Mouse (Mus musculus) lung, embryonic 14.5 days (tissue): ENCODE data around the gene Entpd1. TPM values are rescaled to one million over a fixed set of nuclear protein-coding genes. Genes with fewer than 3 reads are reported as not detected.
A peak's percentile ranks its signal among the peaks of the same experiment; 100 is the strongest.

Experiments
- ATAC-seq: fragments of 200-750 bp; cut with Nextera tagmentation; 2 replicates; pipeline ENCODE4 v1.8.0; 2017; ENCODE audit warnings: mild to moderate bottlenecking, moderate TSS enrichment, moderate library complexity; ENCODE audit not compliant: insufficient read depth
- DNase-seq: peaks from one replicate; pipeline ENCODE4 v3.0.0-alpha.2; 2015
- H3K27ac ChIP-seq: fragments of 300-500 bp; sonication (generic); 2 replicates; pipeline ENCODE4 v1.5.1; 2014; ENCODE audit warnings: low read depth, mild to moderate bottlenecking, moderate library complexity
- H3K27me3 ChIP-seq: fragments of 300-500 bp; sonication (generic); 2 replicates; pipeline ENCODE4 v1.6.1; 2014; ENCODE audit warnings: low read length, control low read depth; ENCODE audit not compliant: insufficient read depth
- H3K36me3 ChIP-seq: fragments of 300-500 bp; sonication (generic); 2 replicates; pipeline ENCODE4 v1.6.1; 2014; ENCODE audit warnings: control low read depth; ENCODE audit not compliant: insufficient read depth
- H3K4me1 ChIP-seq: fragments of 300-500 bp; sonication (generic); 2 replicates; pipeline ENCODE4 v1.6.1; 2014; ENCODE audit warnings: antibody characterized with exemption, control low read depth; ENCODE audit not compliant: insufficient read depth
- H3K4me2 ChIP-seq: fragments of 300-500 bp; sonication (generic); 2 replicates; pipeline ENCODE4 v1.6.1; 2014; ENCODE audit warnings: mild to moderate bottlenecking
- H3K4me3 ChIP-seq: fragments of 300-500 bp; sonication (generic); 2 replicates; pipeline ENCODE4 v1.5.1; 2014; ENCODE audit warnings: low read depth, low read length
- H3K9ac ChIP-seq: fragments of 300-500 bp; sonication (generic); 2 replicates; pipeline ENCODE4 v1.6.1; 2014
- H3K9me3 ChIP-seq: fragments of 300-500 bp; sonication (generic); 2 replicates; pipeline ENCODE4 v1.6.1; 2016; ENCODE audit warnings: low read depth, low read length, control low read depth
- CTCF ChIP-seq: IDR thresholded peaks from 2 replicates; pipeline ENCODE4 v1.5.1; 2016; ENCODE audit warnings: antibody characterized with exemption, low read depth
- WGBS: fragments of 180-500 bp; shearing (Covaris S2); extraction: QIAGEN DNeasy Blood & Tissue Kit; methylation state at CpG from one replicate; pipeline ENCODE4 v1.1.7; 2014; 5-methylcytosine and 5-hydroxymethylcytosine counted together
- polyA plus RNA-seq: library from polyadenylated mRNA; unstranded; fragments of >200 nt; fragmentation: Nextera tagmentation; extraction: Ambion mirVana; gene quantifications from 2 replicates; pipeline ENCODE4 v1.2.1, GENCODE M21; 2014

Entpd1 gene
- polyA plus RNA-seq, 1 experiment from 2014 or later = 12.7 TPM

DNA sequence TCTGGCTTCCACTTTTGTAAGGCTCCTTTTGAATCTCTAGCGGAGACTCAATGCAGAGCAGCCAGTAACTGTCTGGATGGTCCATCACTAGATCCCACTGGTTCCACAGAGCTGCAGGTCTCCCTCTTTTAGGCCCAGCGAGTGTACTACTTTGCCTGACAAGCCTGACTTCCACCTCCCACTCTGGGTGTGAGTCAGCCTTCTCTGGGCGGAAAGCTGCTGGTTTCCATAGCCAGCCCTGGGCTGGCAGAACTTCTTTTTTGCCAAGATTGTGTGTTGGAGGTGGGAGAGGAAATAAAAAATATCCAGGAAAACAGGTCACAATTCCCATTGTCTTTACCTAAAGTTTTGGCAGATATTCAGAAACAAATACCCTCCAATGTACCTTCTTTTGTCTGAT lies 17.9 kb downstream of the Entpd1 start:
- WGBS = 81% methylated on average over 3 of the region's 3 CpGs
- H3K27me3 ChIP-seq = no peaks in the 10 kb centered on the region
- no peak overlapping the region for H3K9ac ChIP-seq
- H3K4me2 ChIP-seq = no peak overlapping the region
- no peak for TF ChIP-seq CTCF
- DNase-seq (no peak), ATAC-seq (no peak)
- no peaks in the 10 kb centered on the region for H3K4me1 ChIP-seq
- H3K27ac ChIP-seq = no peak overlapping the region
- H3K9me3 ChIP-seq = no peaks in the 10 kb centered on the region
- H3K4me3 ChIP-seq = no peak overlapping the region
- H3K36me3 ChIP-seq = no peaks in the 10 kb centered on the region

GRCm38 (mm10) chr19:40630606-40631005 lies 18.4 kb downstream of the Entpd1 start:
- H3K9me3 ChIP-seq = no peaks in the 10 kb centered on the region
- ATAC-seq = no peak
- H3K4me3 ChIP-seq = no peak overlapping the region
- DNase-seq = no peak
- WGBS = 57% methylated on average over 7 of the region's 7 CpGs
- peak overlapping the region; percentile 6; the same call in 1 of the 2 replicates for H3K27ac ChIP-seq
- no peak for TF ChIP-seq CTCF
- no peaks in the 10 kb centered on the region for H3K36me3 ChIP-seq
- no peaks in the 10 kb centered on the region for H3K27me3 ChIP-seq
- no peaks in the 10 kb centered on the region for H3K4me1 ChIP-seq
- H3K4me2 ChIP-seq = no peak overlapping the region
- H3K9ac ChIP-seq = no peak overlapping the region

DNA sequence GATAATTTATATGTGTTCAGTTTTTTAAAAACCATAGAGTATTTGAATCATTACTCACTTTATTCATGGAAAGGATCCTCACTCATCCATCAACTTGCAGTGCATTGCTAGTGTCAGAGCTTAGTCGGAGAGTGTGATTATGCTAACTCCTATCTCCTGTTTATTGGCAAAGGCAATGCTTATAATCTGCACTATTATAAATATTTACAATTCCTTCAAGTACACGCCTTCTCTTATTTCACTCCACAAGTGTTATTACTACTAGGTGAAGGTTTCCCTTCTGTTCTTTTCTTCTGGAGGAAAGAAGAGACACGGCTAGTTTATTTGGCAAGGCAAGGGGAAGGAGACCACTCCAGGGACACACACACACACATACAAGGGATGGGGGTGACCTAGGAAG lies 20.0 kb downstream of the Entpd1 start:
- ATAC-seq = peak; percentile 44; the same call in 1 of the 2 replicates
- 25% methylated on average over 3 of the region's 3 CpGs for WGBS

DNA sequence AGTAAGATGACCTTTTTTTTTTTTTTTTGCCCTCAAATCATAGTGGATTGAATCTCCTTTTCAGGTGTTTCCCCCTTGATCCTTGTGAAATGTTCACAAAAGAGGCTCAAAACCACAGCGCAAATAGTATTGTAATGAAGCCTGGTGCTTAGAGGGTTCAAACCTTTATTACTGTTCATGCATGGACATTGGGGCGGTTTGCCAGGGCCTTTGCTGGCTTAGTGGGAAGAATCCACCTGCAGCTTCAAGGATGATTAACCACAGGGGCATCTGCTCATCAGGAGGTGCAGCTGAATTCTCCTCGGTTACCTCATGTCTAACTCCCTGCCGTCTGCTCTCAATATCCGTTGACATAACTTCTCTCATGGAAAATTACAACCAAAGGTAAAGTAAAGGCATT lies 20.5 kb downstream of the Entpd1 start:
- Histone ChIP-seq H3K4me1 (no peaks in the 10 kb centered on the region), H3K4me3 (no peak overlapping the region), H3K27ac (no peak overlapping the region), H3K27me3 (no peaks in the 10 kb centered on the region), H3K36me3 (no peaks in the 10 kb centered on the region), H3K4me2 (no peak overlapping the region), H3K9me3 (no peaks in the 10 kb centered on the region), H3K9ac (no peak overlapping the region)
- WGBS = 77% methylated on average over 5 of the region's 5 CpGs
- DNase-seq (no peak), ATAC-seq (no peak)
- no peak for TF ChIP-seq CTCF

More for the DNA sequence above, 20.0 kb downstream of the Entpd1 start:
- H3K27ac ChIP-seq = no peak overlapping the region
- no peaks in the 10 kb centered on the region for H3K9me3 ChIP-seq
- peak; percentile 64 for DNase-seq
- no peaks in the 10 kb centered on the region for H3K36me3 ChIP-seq
- H3K4me1 ChIP-seq = no peaks in the 10 kb centered on the region
- no peak overlapping the region for H3K9ac ChIP-seq
- no peak for TF ChIP-seq CTCF
- no peak overlapping the region for H3K4me2 ChIP-seq
- no peak overlapping the region for H3K4me3 ChIP-seq
- H3K27me3 ChIP-seq = no peaks in the 10 kb centered on the region

DNA sequence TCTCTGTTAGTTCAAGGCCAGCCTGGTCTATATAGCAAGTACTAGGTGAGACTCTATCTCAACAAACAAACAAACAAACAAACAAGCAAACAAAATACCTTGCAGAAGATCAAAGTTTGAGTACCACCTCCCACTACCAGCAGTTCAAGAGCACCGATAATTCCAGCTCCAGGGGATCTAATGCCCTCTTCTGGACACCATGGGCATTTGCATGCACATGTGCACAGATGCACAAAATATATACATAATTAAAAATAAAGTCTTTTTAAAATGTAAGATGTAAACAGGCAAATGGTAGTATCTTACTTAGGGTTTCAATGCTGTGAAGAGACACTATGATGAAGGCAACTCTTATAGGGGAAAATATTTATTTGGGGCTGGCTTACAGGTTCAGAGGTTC lies 21.0 kb downstream of the Entpd1 start:
- ATAC-seq (no peak), DNase-seq (no peak)
- H3K4me1 ChIP-seq = no peaks in the 10 kb centered on the region
- H3K9ac ChIP-seq = no peak overlapping the region
- no peak overlapping the region for H3K4me2 ChIP-seq
- H3K9me3 ChIP-seq = no peaks in the 10 kb centered on the region
- H3K27ac ChIP-seq = no peak overlapping the region
- H3K27me3 ChIP-seq = no peaks in the 10 kb centered on the region
- no peak overlapping the region for H3K4me3 ChIP-seq
- WGBS = 73% methylated on average over 1 of the region's 1 CpGs
- peak; percentile 28 for TF ChIP-seq CTCF
- no peaks in the 10 kb centered on the region for H3K36me3 ChIP-seq

DNA sequence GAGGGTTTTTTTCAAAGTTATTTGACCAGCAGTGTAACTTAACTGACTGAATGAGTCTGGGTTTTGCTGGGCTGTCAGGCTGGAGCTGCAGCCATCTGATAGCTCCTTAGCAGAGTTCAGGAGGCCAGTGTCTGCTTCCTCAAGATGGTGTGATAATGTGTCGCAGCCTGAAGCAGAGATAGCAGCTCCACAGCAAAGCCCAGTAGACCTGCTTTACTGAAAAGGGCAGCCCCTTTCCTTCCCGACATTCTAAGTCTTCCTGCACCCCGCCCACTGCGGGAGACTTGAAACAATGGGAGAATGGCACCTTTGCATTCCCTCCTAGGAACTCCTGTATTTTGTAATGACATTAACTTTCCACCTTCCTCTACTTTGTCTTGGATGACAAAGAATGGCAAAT lies 24.9 kb downstream of the Entpd1 start:
- H3K9ac ChIP-seq = no peak overlapping the region

GRCm38 (mm10) chr19:40637601-40638000 lies 25.4 kb downstream of the Entpd1 start:
- Histone ChIP-seq H3K9ac (no peak overlapping the region), H3K4me3 (no peak overlapping the region), H3K4me1 (no peaks in the 10 kb centered on the region), H3K4me2 (no peak overlapping the region), H3K27me3 (no peaks in the 10 kb centered on the region), H3K27ac (0 out of 2 replicates have a peak overlapping the region, but pooled peaks have one; percentile 13), H3K36me3 (no peaks in the 10 kb centered on the region), H3K9me3 (no peaks in the 10 kb centered on the region)
- no peak for TF ChIP-seq CTCF
- DNase-seq (no peak), ATAC-seq (no peak)
- WGBS = 70% methylated on average over 7 of the region's 7 CpGs

More for the DNA sequence above, 24.9 kb downstream of the Entpd1 start:
- H3K4me1 ChIP-seq = no peaks in the 10 kb centered on the region
- DNase-seq (peak; percentile 56), ATAC-seq (no peak)
- H3K36me3 ChIP-seq = no peaks in the 10 kb centered on the region
- WGBS = 36% methylated on average over 4 of the region's 4 CpGs
- no peak overlapping the region for H3K4me3 ChIP-seq
- H3K9me3 ChIP-seq = no peaks in the 10 kb centered on the region
- H3K27ac ChIP-seq = peak overlapping the region; percentile 13; the same call in 1 of the 2 replicates
- no peak for TF ChIP-seq CTCF
- no peak overlapping the region for H3K4me2 ChIP-seq
- H3K27me3 ChIP-seq = no peaks in the 10 kb centered on the region

- no peak for ATAC-seq
- no peaks in the 10 kb centered on the region for H3K4me1 ChIP-seq
- H3K9me3 ChIP-seq = no peaks in the 10 kb centered on the region
- no peaks in the 10 kb centered on the region for H3K36me3 ChIP-seq
- no peak for TF ChIP-seq CTCF
- no peak for DNase-seq
- no peaks in the 10 kb centered on the region for H3K27me3 ChIP-seq
- no peak overlapping the region for H3K4me2 ChIP-seq
- no peak overlapping the region for H3K27ac ChIP-seq
- H3K4me3 ChIP-seq = no peak overlapping the region
- no peak overlapping the region for H3K9ac ChIP-seq
- WGBS = 89% methylated on average over 5 of the region's 5 CpGs
Measured at GRCm38 (mm10) chr19:40638582-40638981, 26.4 kb downstream of the Entpd1 start.
